Mouse (Mus musculus) liver, embryonic 12.5 days (tissue): ENCODE data around the gene Nrxn3. TPM values are rescaled to one million over a fixed set of nuclear protein-coding genes. Genes with fewer than 3 reads are reported as not detected.

Experiments
- ATAC-seq: fragments of 200-750 bp; cut with Nextera tagmentation; 2 replicates; pipeline ENCODE4 v1.8.0; 2017; ENCODE audit warnings: moderate number of reproducible peaks, mild to moderate bottlenecking, moderate library complexity
- H3K27ac ChIP-seq: fragments of 300-500 bp; sonication (generic); 2 replicates; pipeline ENCODE4 v1.5.1; 2016; ENCODE audit warnings: mild to moderate bottlenecking
- H3K27me3 ChIP-seq: fragments of 300-500 bp; sonication (generic); replicated peaks from 2 replicates; pipeline ENCODE4 v1.6.1; 2016; ENCODE audit warnings: mild to moderate bottlenecking, moderate library complexity
- H3K36me3 ChIP-seq: fragments of 300-500 bp; sonication (generic); 2 replicates; pipeline ENCODE4 v1.6.1; 2016; ENCODE audit warnings: mild to moderate bottlenecking, moderate library complexity
- H3K4me1 ChIP-seq: fragments of 300-500 bp; sonication (generic); 2 replicates; pipeline ENCODE4 v1.6.1; 2016
- H3K4me2 ChIP-seq: fragments of 300-500 bp; sonication (generic); 2 replicates; pipeline ENCODE4 v1.6.1; 2016; ENCODE audit warnings: mild to moderate bottlenecking, moderate library complexity
- H3K4me3 ChIP-seq: fragments of 300-500 bp; sonication (generic); 2 replicates; pipeline ENCODE4 v1.5.1; 2016; ENCODE audit warnings: mild to moderate bottlenecking, moderate library complexity
- H3K9ac ChIP-seq: fragments of 300-500 bp; sonication (generic); 2 replicates; pipeline ENCODE4 v1.6.1; 2016; ENCODE audit warnings: mild to moderate bottlenecking, moderate library complexity
- H3K9me3 ChIP-seq: fragments of 300-500 bp; sonication (generic); replicated peaks from 2 replicates; pipeline ENCODE4 v1.6.1; 2016; ENCODE audit warnings: mild to moderate bottlenecking, moderate library complexity
- WGBS: fragments of 180-500 bp; shearing (Covaris S2); methylation state at CpG from one replicate; pipeline ENCODE4 v1.1.7; 2016; ENCODE audit not compliant: insufficient replicate concordance; 5-methylcytosine and 5-hydroxymethylcytosine counted together
- polyA plus RNA-seq: library from polyadenylated mRNA; unstranded; fragments of >200 nt; fragmentation: Nextera tagmentation; extraction: Ambion mirVana; gene quantifications from 2 replicates; pipeline ENCODE4 v1.2.1, GENCODE M21; 2016

Gene Nrxn3
- polyA plus RNA-seq, 1 experiment from 2014 or later, result 1.4 TPM

GRCm38 (mm10) chr12:89159353-89159752, 436.7 kb downstream of the Nrxn3 start:
- 67% methylated on average over 8 of the region's 8 CpGs for WGBS

GRCm38 (mm10) chr12:89174306-89175159, 451.9 kb downstream of the Nrxn3 start:
- ATAC-seq, result no peak
- no peak overlapping the region for H3K27ac ChIP-seq
- no peaks in the 10 kb centered on the region for H3K27me3 ChIP-seq
- H3K4me1 ChIP-seq, result no peaks in the 10 kb centered on the region
- no peak overlapping the region for H3K4me3 ChIP-seq
- H3K9ac ChIP-seq, result no peak overlapping the region
- no peak overlapping the region for H3K4me2 ChIP-seq
- no peaks in the 10 kb centered on the region for H3K36me3 ChIP-seq
- 65% methylated on average over 12 of the region's 12 CpGs for WGBS
- no peaks in the 10 kb centered on the region for H3K9me3 ChIP-seq

More at GRCm38 (mm10) chr12:89159353-89159752, 436.7 kb downstream of the Nrxn3 start:
- Histone ChIP-seq H3K9ac (no peak overlapping the region), H3K4me1 (no peaks in the 10 kb centered on the region), H3K4me2 (no peak overlapping the region), H3K27ac (no peak overlapping the region), H3K9me3 (0 out of 2 replicates have a peak, but pooled peaks cover 3% of the 10 kb centered on the region), H3K27me3 (no peaks in the 10 kb centered on the region), H3K4me3 (no peak overlapping the region), H3K36me3 (no peaks in the 10 kb centered on the region)
- ATAC-seq, result no peak

DNA sequence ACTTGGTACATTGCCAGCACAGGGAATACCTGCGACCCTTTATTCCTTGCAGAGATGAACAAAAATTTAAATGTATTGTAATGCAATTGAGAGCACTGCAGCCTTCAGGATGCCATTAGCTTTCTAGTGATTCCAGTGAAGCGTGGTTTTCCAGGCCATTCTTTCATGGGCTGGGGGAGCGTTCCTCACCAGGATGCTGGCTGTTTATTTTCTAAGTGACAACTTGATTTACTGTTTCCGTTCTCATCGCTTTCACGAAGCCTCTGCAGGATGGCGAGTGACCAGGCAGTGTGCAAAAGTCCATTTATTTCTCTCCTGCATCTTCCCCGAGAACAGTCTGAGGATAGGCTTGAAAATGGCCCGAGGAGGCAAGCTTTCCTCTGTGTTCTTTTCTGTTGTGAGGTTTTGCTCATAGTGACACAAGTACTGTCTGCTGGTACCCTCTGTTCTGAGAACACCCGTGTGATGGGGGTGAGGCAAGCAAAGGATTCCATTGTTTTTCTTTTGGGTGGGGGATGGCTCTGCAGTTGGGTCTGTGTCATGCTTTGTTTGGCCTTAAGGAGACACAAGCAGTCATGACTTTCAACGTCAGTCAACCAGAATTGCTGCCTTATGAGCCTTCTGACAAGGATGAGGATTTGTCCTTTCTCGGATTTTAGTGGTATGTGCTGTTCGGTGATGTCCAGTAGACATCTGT, 457.4 kb downstream of the Nrxn3 start:
- H3K4me1 ChIP-seq, result no peaks in the 10 kb centered on the region
- no peak overlapping the region for H3K27ac ChIP-seq
- H3K4me3 ChIP-seq, result no peak overlapping the region
- no peaks in the 10 kb centered on the region for H3K27me3 ChIP-seq
- no peaks in the 10 kb centered on the region for H3K9me3 ChIP-seq
- H3K36me3 ChIP-seq, result no peaks in the 10 kb centered on the region
- WGBS, result 56% methylated on average over 13 of the region's 13 CpGs
- H3K4me2 ChIP-seq, result no peak overlapping the region
- H3K9ac ChIP-seq, result no peak overlapping the region
- ATAC-seq, result no peak

DNA sequence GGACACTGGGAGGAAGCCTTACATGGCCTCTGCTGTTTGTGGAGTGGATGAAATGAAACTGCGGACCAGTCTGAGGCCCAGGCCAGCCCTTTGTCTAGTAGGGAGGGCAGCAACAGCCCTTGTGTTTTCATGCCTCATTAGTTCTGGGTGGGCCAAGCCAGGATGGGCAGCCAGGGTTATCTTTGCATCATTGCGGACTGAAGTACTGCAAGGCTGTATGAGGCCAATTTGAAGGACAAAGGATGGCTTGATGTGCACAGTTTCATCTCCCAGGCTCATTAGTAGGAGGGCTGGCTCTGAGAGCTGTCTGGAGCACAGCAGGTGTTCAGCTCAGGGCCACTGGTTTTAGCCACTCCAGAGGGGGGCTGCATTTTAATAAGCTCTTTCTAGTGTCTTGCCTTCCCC, 458.5 kb downstream of the Nrxn3 start:
- Histone ChIP-seq H3K9me3 (no peaks in the 10 kb centered on the region), H3K27ac (no peak overlapping the region), H3K9ac (no peak overlapping the region), H3K4me2 (no peak overlapping the region), H3K36me3 (no peaks in the 10 kb centered on the region), H3K4me1 (no peaks in the 10 kb centered on the region), H3K27me3 (no peaks in the 10 kb centered on the region), H3K4me3 (no peak overlapping the region)
- ATAC-seq, result no peak
- 46% methylated on average over 2 of the region's 2 CpGs for WGBS

- H3K4me3 ChIP-seq, result no peak overlapping the region
- H3K9me3 ChIP-seq, result no peaks in the 10 kb centered on the region
- H3K36me3 ChIP-seq, result no peaks in the 10 kb centered on the region
- ATAC-seq, result no peak
- no peak overlapping the region for H3K9ac ChIP-seq
- no peak overlapping the region for H3K4me2 ChIP-seq
- no peaks in the 10 kb centered on the region for H3K27me3 ChIP-seq
- WGBS, result 67% methylated on average over 10 of the region's 10 CpGs
- no peak overlapping the region for H3K27ac ChIP-seq
- H3K4me1 ChIP-seq, result no peaks in the 10 kb centered on the region
These were observed 476.3 kb downstream of the Nrxn3 start for GRCm38 (mm10) chr12:89198764-89199525.

- no peak overlapping the region for H3K4me2 ChIP-seq
- no peaks in the 10 kb centered on the region for H3K27me3 ChIP-seq
- ATAC-seq, result no peak
- H3K9ac ChIP-seq, result no peak overlapping the region
- WGBS, result 20% methylated on average over 2 of the region's 2 CpGs
- no peak overlapping the region for H3K27ac ChIP-seq
- no peaks in the 10 kb centered on the region for H3K36me3 ChIP-seq
- no peak overlapping the region for H3K4me3 ChIP-seq
- no peaks in the 10 kb centered on the region for H3K9me3 ChIP-seq
- H3K4me1 ChIP-seq, result no peaks in the 10 kb centered on the region
These were observed 488.9 kb downstream of the Nrxn3 start for GRCm38 (mm10) chr12:89211608-89212007.

DNA sequence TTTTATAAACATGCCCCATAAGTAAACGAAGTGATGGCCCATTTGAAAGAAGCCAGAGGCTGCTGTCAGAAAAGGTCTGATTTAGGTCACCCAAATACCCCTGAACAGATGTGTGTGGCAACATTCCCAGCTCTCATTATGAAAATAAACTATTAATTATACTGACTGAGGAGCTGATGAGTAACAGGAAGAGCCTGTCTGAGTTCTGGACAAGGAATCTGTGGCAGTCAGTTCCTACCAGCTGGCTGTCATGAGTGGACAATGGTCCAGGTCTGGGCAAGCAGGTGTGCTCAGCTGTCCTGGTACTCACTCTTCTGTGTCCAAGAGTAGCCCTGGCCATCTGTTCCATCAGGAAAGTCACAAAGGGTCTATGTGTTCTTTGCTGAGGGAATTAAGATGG, 517.1 kb downstream of the Nrxn3 start:
- no peaks in the 10 kb centered on the region for H3K4me1 ChIP-seq
- no peaks in the 10 kb centered on the region for H3K9me3 ChIP-seq
- H3K27ac ChIP-seq, result no peak overlapping the region
- no peaks in the 10 kb centered on the region for H3K36me3 ChIP-seq
- H3K27me3 ChIP-seq, result no peaks in the 10 kb centered on the region
- no peak overlapping the region for H3K9ac ChIP-seq
- H3K4me3 ChIP-seq, result no peak overlapping the region
- ATAC-seq, result no peak
- 30% methylated on average over 1 of the region's 1 CpGs for WGBS
- no peak overlapping the region for H3K4me2 ChIP-seq

DNA sequence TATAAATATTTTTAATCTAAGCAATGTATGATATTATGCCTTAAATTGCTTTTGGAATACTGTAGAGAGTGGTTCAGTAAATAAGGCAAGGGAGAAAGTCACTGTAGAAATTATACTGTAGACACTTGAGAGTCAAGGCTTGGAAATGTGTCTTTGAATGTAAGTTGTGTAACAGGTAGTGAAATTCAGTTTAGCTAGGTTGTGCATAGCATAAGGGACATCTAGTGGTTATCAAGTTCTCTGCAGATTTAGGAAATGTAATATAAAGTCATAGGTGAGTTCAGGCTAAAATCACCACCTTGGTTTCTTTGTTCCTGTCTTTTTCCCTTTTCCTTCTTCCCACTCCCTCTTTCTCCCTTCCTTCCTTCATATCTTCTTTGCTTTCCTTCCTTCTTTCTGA, 518.9 kb downstream of the Nrxn3 start:
- Histone ChIP-seq H3K9me3 (no peaks in the 10 kb centered on the region), H3K9ac (no peak overlapping the region), H3K4me1 (no peaks in the 10 kb centered on the region), H3K27me3 (no peaks in the 10 kb centered on the region), H3K4me3 (no peak overlapping the region), H3K27ac (no peak overlapping the region), H3K36me3 (no peaks in the 10 kb centered on the region), H3K4me2 (no peak overlapping the region)
- no peak for ATAC-seq

- H3K36me3 ChIP-seq, result no peaks in the 10 kb centered on the region
- no peaks in the 10 kb centered on the region for H3K9me3 ChIP-seq
- no peak overlapping the region for H3K4me3 ChIP-seq
- H3K4me2 ChIP-seq, result no peak overlapping the region
- no peak for ATAC-seq
- H3K4me1 ChIP-seq, result no peaks in the 10 kb centered on the region
- H3K27ac ChIP-seq, result no peak overlapping the region
- H3K9ac ChIP-seq, result no peak overlapping the region
- no peaks in the 10 kb centered on the region for H3K27me3 ChIP-seq
- 9% methylated on average over 1 of the region's 1 CpGs for WGBS
These were observed 519.8 kb downstream of the Nrxn3 start for GRCm38 (mm10) chr12:89242476-89242875.

DNA sequence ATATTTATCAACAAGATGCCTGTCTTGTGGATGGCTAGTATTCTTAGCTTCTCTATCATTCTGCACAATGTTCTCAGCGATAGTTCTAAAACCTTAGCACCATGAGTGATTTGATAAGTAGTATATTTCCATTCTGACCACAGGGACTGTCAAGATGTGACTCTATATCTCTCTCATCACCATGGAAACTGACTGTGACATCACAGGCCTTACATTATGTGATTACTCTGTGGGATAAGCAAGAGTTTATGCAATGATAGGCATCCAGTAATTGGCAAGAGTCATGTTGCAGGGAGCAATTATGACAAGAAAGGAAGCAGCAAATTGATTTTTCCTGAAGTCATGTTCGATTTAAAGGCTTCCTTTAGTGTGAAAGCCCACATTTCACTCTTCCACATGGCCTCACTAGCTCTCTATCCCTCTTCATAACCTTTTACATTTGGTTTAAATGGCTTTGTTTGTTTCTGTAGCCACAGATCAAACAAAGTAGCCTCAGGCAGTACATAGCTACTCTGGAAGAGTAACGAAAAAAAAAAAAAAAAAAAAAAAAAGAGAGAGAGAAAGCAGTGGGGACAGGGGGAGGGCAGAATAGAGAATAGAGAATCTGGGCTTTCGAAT, 532.7 kb downstream of the Nrxn3 start:
- no peak overlapping the region for H3K27ac ChIP-seq
- no peak overlapping the region for H3K4me2 ChIP-seq
- WGBS, result 49% methylated on average over 4 of the region's 4 CpGs
- H3K36me3 ChIP-seq, result no peaks in the 10 kb centered on the region
- H3K4me3 ChIP-seq, result no peak overlapping the region
- no peaks in the 10 kb centered on the region for H3K4me1 ChIP-seq
- ATAC-seq, result no peak
- H3K9me3 ChIP-seq, result peaks cover 5% of the 10 kb centered on the region; the same call in 1 of the 2 replicates
- H3K27me3 ChIP-seq, result no peaks in the 10 kb centered on the region
- H3K9ac ChIP-seq, result no peak overlapping the region

GRCm38 (mm10) chr12:89258879-89259278, 536.2 kb downstream of the Nrxn3 start:
- Histone ChIP-seq H3K4me1 (no peaks in the 10 kb centered on the region), H3K4me3 (no peak overlapping the region), H3K36me3 (no peaks in the 10 kb centered on the region), H3K9ac (no peak overlapping the region), H3K27me3 (no peaks in the 10 kb centered on the region), H3K9me3 (peaks cover 5% of the 10 kb centered on the region; the same call in 1 of the 2 replicates), H3K27ac (no peak overlapping the region), H3K4me2 (no peak overlapping the region)
- no peak for ATAC-seq
- WGBS, result 67% methylated on average over 3 of the region's 3 CpGs
